Mouse (Mus musculus) liver, embryonic 16.5 days (tissue): ENCODE data around the gene Gm12166. TPM values are rescaled to one million over a fixed set of nuclear protein-coding genes. Genes with fewer than 3 reads are reported as not detected.

Source experiments
- ATAC-seq: fragments of 200-750 bp; cut with Nextera tagmentation; 2 replicates; pipeline ENCODE4 v1.8.0; 2017; ENCODE audit warnings: low read depth, mild to moderate bottlenecking, moderate number of reproducible peaks, moderate library complexity
- H3K27ac ChIP-seq: fragments of 300-500 bp; sonication (generic); 2 replicates; pipeline ENCODE4 v1.5.1; 2014; ENCODE audit warnings: mild to moderate bottlenecking, low read length
- H3K27me3 ChIP-seq: fragments of 300-500 bp; sonication (generic); 2 replicates; pipeline ENCODE4 v1.6.1; 2014; ENCODE audit warnings: low read depth, low read length, mixed read lengths; ENCODE audit not compliant: control insufficient read depth, insufficient read depth
- H3K36me3 ChIP-seq: fragments of 300-500 bp; sonication (generic); 2 replicates; pipeline ENCODE4 v1.6.1; 2014; ENCODE audit warnings: mild to moderate bottlenecking; ENCODE audit not compliant: control insufficient read depth, insufficient read depth
- H3K4me1 ChIP-seq: fragments of 300-500 bp; sonication (generic); 2 replicates; pipeline ENCODE4 v1.6.1; 2014; ENCODE audit warnings: low read depth, low read length, mixed read lengths; ENCODE audit not compliant: control insufficient read depth
- H3K4me2 ChIP-seq: fragments of 300-500 bp; sonication (generic); 2 replicates; pipeline ENCODE4 v1.6.1; 2014; ENCODE audit warnings: low read depth, low read length, mixed read lengths
- H3K4me3 ChIP-seq: fragments of 300-500 bp; sonication (generic); 2 replicates; pipeline ENCODE4 v1.5.1; 2014; ENCODE audit warnings: low read depth, mild to moderate bottlenecking, low read length
- H3K9ac ChIP-seq: fragments of 300-500 bp; sonication (generic); 2 replicates; pipeline ENCODE4 v1.6.1; 2014; ENCODE audit warnings: low read depth, low read length
- H3K9me3 ChIP-seq: fragments of 300-500 bp; sonication (generic); replicated peaks from 2 replicates; pipeline ENCODE4 v1.6.1; 2016; ENCODE audit warnings: low read length; ENCODE audit not compliant: control insufficient read depth
- WGBS: fragments of 180-500 bp; shearing (Covaris S2); extraction: QIAGEN DNeasy Blood & Tissue Kit; methylation state at CpG from one replicate; pipeline ENCODE4 v1.1.7; 2014; ENCODE audit not compliant: insufficient replicate concordance; 5-methylcytosine and 5-hydroxymethylcytosine counted together
- polyA plus RNA-seq: library from polyadenylated mRNA; unstranded; fragments of >200 nt; fragmentation: Nextera tagmentation; extraction: Ambion mirVana; gene quantifications from 2 replicates; pipeline ENCODE4 v1.2.1, GENCODE M21; 2015

Gene Gm12166
- polyA plus RNA-seq, 1 experiment from 2014 or later = 2.9 TPM

GRCm38 (mm10) chr11:46030026-46030425 lies 22.1 kb downstream of the Gm12166 start:
- H3K27me3 ChIP-seq = no peaks in the 10 kb centered on the region
- H3K9ac ChIP-seq = no peak overlapping the region
- WGBS = 61% methylated on average over 2 of the region's 2 CpGs
- no peak overlapping the region for H3K4me3 ChIP-seq
- ATAC-seq = no peak
- H3K9me3 ChIP-seq = no peaks in the 10 kb centered on the region
- H3K27ac ChIP-seq = no peak overlapping the region
- no peaks in the 10 kb centered on the region for H3K4me1 ChIP-seq
- H3K36me3 ChIP-seq = no peaks in the 10 kb centered on the region
- no peak overlapping the region for H3K4me2 ChIP-seq

- Histone ChIP-seq H3K36me3 (no peaks in the 10 kb centered on the region), H3K9me3 (no peaks in the 10 kb centered on the region), H3K4me3 (no peak overlapping the region), H3K27me3 (no peaks in the 10 kb centered on the region), H3K4me2 (no peak overlapping the region), H3K9ac (no peak overlapping the region), H3K4me1 (no peaks in the 10 kb centered on the region), H3K27ac (no peak overlapping the region)
- 60% methylated on average over 2 of the region's 2 CpGs for WGBS
- ATAC-seq = no peak
Measured at GRCm38 (mm10) chr11:46029485-46029884, 22.6 kb downstream of the Gm12166 start.

- H3K9me3 ChIP-seq = no peaks in the 10 kb centered on the region
- H3K9ac ChIP-seq = no peak overlapping the region
- H3K36me3 ChIP-seq = no peaks in the 10 kb centered on the region
- H3K27me3 ChIP-seq = no peaks in the 10 kb centered on the region
- 57% methylated on average over 6 of the region's 6 CpGs for WGBS
- H3K27ac ChIP-seq = no peak overlapping the region
- H3K4me2 ChIP-seq = no peak overlapping the region
- peak; percentile 27; the same call in 1 of the 2 replicates for ATAC-seq
- H3K4me3 ChIP-seq = no peak overlapping the region
- H3K4me1 ChIP-seq = no peaks in the 10 kb centered on the region
Measured at GRCm38 (mm10) chr11:46027952-46028814, 23.9 kb downstream of the Gm12166 start.

- H3K9ac ChIP-seq = no peak overlapping the region
- H3K4me2 ChIP-seq = no peak overlapping the region
- H3K4me3 ChIP-seq = no peak overlapping the region
- no peak for ATAC-seq
- no peaks in the 10 kb centered on the region for H3K27me3 ChIP-seq
- H3K36me3 ChIP-seq = no peaks in the 10 kb centered on the region
- no peak overlapping the region for H3K27ac ChIP-seq
- 60% methylated on average over 7 of the region's 7 CpGs for WGBS
- no peaks in the 10 kb centered on the region for H3K4me1 ChIP-seq
- H3K9me3 ChIP-seq = no peaks in the 10 kb centered on the region
Measured at GRCm38 (mm10) chr11:46025962-46026392, 26.1 kb downstream of the Gm12166 start.

GRCm38 (mm10) chr11:46022983-46023382 lies 29.1 kb downstream of the Gm12166 start:
- no peak for ATAC-seq
- Histone ChIP-seq H3K36me3 (no peaks in the 10 kb centered on the region), H3K9ac (no peak overlapping the region), H3K4me1 (no peaks in the 10 kb centered on the region), H3K4me3 (no peak overlapping the region), H3K27ac (no peak overlapping the region), H3K9me3 (no peaks in the 10 kb centered on the region), H3K4me2 (no peak overlapping the region), H3K27me3 (no peaks in the 10 kb centered on the region)
- WGBS = 40% methylated on average over 6 of the region's 6 CpGs

GRCm38 (mm10) chr11:46021850-46022249 lies 30.3 kb downstream of the Gm12166 start:
- Histone ChIP-seq H3K4me2 (no peak overlapping the region), H3K4me3 (no peak overlapping the region), H3K9me3 (no peaks in the 10 kb centered on the region), H3K4me1 (no peaks in the 10 kb centered on the region), H3K36me3 (no peaks in the 10 kb centered on the region), H3K27me3 (no peaks in the 10 kb centered on the region), H3K27ac (no peak overlapping the region), H3K9ac (no peak overlapping the region)
- no peak for ATAC-seq

GRCm38 (mm10) chr11:46020246-46020645 lies 31.9 kb downstream of the Gm12166 start:
- no peak overlapping the region for H3K4me3 ChIP-seq
- no peaks in the 10 kb centered on the region for H3K36me3 ChIP-seq
- H3K27ac ChIP-seq = no peak overlapping the region
- no peaks in the 10 kb centered on the region for H3K9me3 ChIP-seq
- 37% methylated on average over 1 of the region's 1 CpGs for WGBS
- H3K9ac ChIP-seq = no peak overlapping the region
- no peak for ATAC-seq
- no peaks in the 10 kb centered on the region for H3K27me3 ChIP-seq
- no peak overlapping the region for H3K4me2 ChIP-seq
- H3K4me1 ChIP-seq = no peaks in the 10 kb centered on the region

- no peak overlapping the region for H3K4me3 ChIP-seq
- no peak overlapping the region for H3K9ac ChIP-seq
- H3K4me2 ChIP-seq = no peak overlapping the region
- ATAC-seq = no peak
- no peaks in the 10 kb centered on the region for H3K9me3 ChIP-seq
- no peaks in the 10 kb centered on the region for H3K36me3 ChIP-seq
- no peak overlapping the region for H3K27ac ChIP-seq
- 16% methylated on average over 6 of the region's 6 CpGs for WGBS
- H3K27me3 ChIP-seq = no peaks in the 10 kb centered on the region
- no peaks in the 10 kb centered on the region for H3K4me1 ChIP-seq
Measured at GRCm38 (mm10) chr11:46016061-46016460, 36.1 kb downstream of the Gm12166 start.
